Mouse (Mus musculus) liver, embryonic 14.5 days (tissue): ENCODE measurements around the gene Osbpl3.

Experiments
- CTCF ChIP-seq: IDR thresholded peaks from 2 replicates; pipeline ENCODE4 v1.5.1; 2016; ENCODE audit warnings: antibody characterized with exemption, low read depth, control low read depth
- EP300 ChIP-seq: IDR thresholded peaks from 2 replicates; pipeline ENCODE4 v1.6.1; 2016; ENCODE audit warnings: antibody characterized with exemption, low read depth

DNA sequence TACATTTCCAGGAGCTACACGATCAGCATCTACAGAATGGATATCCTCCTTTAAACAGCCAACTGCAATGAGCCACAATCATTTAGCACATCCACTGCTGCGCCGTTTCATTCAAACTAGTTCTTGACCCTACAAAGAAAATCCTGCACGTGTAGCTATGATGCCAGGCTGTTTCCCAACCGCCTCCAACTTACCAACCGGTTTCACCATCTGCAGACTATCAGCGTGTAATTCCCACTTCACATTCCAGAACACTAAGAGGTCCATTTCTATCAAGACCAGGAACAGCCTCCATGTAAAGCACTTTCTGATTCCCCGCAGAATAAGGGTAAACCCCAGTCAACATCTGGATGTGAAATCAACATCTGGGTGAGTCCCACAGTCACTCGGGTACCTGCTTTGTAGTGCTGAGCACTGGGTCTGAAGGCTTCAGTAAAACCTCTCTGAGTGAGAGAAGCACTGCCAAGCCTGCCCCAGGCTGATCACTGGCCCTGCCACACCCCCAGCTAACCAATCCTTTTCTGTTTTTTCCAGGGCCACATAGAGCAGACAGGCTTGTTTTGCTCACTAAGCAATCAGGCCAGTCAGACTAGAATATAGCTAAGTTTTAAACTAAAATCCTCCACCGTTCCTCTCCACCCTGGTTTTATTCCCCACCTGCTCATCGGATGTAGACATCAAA, 28.8 kb downstream of the Osbpl3 start:
- TF ChIP-seq CTCF (no peak), EP300 (no peak)
